Mouse (Mus musculus) ES-CJ7 (cell line): ENCODE measurements around the gene Cdkn1c.

Experiments used
- DNase-seq: peaks from one replicate; pipeline ENCODE4 v3.0.0; 2011; ENCODE audit warnings: low read depth, low spot score

Cdkn1c gene

DNA sequence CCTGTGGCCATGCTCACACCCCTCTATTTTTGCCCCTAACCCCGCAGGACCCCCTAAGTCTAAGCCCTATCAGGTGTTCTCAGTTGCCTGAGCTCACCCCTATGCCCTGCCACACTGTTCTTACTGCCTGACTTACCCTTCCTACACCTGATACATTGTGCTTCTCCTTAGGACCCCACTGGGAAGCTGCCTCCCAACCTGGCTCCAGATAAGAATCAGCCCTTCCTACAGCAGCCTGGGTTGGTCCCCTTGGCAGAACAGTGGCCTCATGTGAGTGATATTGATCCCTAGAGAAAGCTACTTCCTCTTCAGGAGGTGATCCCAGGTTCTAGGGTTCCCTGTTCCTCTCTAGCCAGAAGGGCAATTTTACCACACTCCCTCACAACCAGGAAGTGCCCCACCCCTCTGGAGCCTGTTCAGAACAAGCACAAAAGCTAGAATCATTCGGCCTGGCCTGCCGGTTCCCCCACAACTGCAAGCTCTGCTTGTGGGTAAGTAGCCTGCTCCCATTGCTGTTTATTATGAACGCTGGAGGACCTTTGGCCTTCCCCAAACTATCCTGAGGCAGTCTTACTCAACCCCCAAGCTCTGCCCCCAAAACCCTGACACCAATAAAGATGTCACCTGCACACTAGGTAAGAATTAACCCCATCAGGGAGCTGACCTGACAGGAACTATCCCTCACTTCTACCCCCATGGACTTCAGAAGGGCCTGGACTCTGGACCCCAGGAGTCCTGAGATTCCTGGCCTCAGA is 12.7 kb upstream of the Cdkn1c start, which contains the start of gene Slc22a18:
TSS of gene Slc22a18 (plus strand) at position 390 of the 755 bp plus-strand sequence.
- peak; percentile 58 for DNase-seq

- DNase-seq: peak; percentile 80
Observed at GRCm38 (mm10) chr7:143469946-143470345, 9.1 kb upstream of the Cdkn1c start.

DNA sequence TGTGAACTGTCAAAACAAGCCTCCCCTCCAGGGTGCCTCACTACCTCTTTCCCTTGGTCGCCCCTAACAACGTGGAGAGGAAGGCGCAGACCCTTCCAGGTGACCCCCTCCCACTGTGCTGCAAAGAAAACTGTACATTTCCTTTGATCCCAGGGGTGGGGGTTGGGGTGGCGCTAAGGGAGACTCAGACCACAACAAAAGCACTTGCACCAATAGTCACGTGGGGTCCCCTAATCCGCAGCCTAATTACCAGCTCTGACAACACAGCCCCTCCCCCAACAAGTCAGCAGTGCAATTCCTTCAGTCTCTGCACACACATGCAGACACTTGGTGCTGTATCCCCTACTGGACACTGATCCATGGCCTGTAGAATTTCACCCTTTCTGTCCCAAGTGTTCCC is 6.9 kb upstream of the Cdkn1c start:
- DNase-seq: peak; percentile 49

GRCm38 (mm10) chr7:143466099-143466677 is 5.3 kb upstream of the Cdkn1c start:
- peak; percentile 75 for DNase-seq

DNA sequence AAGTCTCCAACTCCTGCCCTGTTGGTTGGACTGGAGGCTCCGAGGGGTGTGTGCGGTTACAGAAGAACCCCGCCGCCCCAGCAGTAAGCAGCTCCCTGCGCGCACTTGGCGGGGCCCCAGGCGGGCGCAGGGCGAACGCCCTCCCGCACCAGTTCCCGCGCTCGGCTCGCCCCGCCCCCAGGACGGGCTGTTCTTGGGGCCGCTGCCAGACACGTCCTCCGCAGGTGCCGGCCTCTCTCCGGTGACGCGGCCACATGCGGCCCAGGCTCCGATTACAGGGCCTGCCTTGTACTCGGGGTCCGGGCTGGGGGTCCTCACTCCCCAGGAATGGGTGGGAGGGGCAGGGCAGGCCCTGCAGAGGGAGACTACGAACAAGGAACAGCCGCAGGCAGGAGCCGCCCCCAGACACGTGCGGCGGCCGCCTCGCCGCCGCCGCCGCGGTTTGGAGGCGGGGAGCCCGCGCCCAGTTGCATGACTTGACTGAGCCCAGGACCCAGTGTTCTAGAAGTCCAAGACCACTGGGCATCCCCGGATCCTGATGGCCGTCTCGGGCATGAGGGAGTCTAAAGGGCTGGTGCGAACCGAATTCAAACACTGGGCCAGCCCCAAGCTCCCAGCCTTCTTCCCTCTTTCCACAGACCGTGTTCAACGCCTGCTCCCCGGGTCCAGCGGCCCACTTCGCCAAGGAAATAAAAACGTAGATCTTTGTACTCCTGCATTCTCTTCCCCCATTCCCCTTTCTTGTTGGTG is 4.1 kb upstream of the Cdkn1c start:
- DNase-seq: peak; percentile 38

GRCm38 (mm10) chr7:143463865-143464415 is 3.1 kb upstream of the Cdkn1c start:
- DNase-seq: peak; percentile 78

DNA sequence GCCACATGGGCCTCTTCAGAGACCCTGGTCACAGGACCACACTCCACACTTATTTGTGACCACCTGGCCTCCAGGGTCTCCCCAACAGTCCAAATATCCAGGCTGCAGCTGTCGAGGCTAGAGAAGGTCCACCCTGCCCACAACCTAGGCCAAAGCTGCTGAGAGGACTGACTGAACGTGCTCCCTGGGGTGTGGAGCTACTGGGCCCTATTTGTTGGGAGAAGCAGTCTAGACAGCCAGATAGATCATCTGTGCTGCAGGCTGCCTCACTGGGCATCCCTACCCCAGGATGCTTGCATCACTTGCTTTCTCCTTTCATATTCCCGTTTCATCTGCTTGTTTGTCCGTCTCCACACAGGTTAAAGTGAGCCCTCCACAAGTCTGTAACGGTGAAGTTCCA is 1.7 kb upstream of the Cdkn1c start:
- no peak for DNase-seq

DNA sequence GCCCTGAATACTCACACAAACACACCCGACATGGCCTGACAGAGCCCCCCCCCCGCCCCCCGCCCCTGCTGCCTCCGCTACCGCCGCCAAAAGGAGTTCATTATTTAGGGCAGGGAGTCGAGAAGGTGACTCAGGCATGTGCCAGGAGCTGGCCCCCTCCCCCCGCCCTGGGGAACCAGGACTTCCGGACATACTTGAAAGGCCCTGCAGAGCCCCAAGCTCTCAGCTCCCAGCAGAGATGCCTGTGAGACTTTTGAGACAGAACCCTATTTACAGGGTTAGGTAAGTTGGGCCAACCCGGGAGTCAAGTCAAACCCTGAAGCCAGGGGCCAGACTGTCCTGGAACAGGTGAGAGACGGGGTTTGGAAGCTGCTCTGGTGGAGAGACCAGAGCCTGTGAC is 1.1 kb upstream of the Cdkn1c start:
- DNase-seq: no peak

GRCm38 (mm10) chr7:143461294-143461870 is 532 bp upstream of the Cdkn1c start:
- no peak for DNase-seq

DNA sequence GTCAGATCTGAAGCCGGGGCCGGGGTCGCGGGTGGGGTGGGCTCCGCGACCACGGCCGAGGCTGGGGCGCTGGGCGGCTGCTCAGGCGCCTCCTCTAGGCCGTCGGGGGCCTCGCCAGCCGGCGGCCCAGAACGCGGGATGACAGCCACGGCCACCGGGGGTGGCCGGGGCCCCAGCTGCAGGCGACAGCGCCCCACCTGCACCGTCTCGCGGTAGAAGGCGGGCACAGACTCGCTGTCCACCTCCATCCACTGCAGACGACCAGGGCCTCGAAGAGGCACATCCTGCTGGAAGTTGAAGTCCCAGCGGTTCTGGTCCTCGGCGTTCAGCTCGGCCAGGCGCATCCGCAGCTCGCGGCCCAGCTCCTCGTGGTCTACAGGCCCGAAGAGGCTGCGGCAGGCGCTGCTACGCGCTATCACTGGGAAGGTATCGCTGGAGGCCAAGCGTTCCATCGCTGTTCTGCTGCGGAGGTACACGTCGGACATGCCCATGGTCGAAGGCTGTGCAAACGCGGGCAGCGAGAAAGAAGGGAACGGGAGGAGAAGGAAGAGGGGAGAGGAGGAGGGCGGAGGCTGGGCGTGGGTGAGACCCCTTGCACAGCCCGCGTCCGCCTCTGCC is 524 bp downstream of the Cdkn1c start:
- DNase-seq: no peak

DNA sequence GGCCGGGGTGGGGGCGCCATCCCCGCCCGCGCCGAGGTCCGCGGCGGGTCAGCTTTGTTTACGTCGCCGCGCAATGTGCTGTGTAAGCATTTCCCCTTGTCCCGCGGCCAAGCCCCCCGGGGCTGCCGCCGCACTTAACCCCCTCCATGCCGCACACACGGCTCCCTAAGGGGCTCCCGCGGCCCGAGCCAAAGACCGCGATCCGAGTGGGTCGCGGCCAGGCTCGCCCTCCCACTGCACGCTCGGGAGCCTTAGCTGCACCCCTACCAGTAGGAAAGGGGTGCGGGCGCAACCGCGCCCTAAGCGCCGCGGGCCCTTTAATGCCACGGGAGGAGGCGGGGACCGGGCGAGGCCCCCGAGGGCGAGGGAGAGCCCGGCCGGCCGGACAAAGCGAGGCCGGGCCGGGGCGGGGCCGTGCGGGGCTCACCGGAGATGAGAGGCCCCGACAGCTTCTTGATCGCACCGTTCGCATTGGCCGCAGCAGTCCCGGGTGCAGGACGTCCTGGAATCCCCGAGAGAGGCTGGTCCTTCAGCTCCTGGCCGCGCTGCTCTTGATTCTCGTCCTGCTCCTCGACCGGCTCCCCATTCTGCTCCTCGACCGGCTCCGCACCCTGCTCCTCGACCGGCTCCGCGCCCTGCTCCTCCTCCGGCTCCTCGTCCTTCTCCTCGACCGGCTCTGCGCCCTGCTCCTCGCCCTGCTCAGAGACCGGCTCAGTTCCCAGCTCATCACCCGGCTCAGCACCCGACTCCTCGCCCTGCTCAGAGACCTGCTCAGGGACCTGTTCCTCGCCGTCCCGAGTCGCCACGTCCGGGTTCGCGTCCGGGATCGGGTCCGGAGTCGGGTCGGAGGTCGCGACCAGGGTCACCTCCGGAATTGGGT is 1.3 kb downstream of the Cdkn1c start:
- DNase-seq: no peak

DNA sequence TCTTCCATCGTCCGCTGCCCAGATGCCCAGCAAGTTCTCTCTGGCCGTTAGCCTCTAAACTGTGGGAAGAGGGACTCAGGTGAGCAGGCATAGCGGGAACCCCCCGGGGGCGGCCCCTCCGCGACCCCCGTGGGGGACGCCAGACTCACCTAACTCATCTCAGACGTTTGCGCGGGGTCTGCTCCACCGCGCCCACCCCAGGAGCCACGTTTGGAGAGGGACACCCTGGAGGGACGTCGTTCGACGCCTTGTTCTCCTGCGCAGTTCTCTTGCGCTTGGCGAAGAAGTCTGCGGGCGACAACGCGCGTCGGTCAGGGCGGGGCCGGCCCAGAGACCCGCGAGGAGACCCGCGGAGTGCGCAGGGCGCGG is 1.9 kb downstream of the Cdkn1c start:
- DNase-seq: no peak

GRCm38 (mm10) chr7:143447130-143447529 is 13.7 kb downstream of the Cdkn1c start:
- no peak for DNase-seq

GRCm38 (mm10) chr7:143445651-143446460 is 15.0 kb downstream of the Cdkn1c start:
- peak; percentile 21 for DNase-seq

DNA sequence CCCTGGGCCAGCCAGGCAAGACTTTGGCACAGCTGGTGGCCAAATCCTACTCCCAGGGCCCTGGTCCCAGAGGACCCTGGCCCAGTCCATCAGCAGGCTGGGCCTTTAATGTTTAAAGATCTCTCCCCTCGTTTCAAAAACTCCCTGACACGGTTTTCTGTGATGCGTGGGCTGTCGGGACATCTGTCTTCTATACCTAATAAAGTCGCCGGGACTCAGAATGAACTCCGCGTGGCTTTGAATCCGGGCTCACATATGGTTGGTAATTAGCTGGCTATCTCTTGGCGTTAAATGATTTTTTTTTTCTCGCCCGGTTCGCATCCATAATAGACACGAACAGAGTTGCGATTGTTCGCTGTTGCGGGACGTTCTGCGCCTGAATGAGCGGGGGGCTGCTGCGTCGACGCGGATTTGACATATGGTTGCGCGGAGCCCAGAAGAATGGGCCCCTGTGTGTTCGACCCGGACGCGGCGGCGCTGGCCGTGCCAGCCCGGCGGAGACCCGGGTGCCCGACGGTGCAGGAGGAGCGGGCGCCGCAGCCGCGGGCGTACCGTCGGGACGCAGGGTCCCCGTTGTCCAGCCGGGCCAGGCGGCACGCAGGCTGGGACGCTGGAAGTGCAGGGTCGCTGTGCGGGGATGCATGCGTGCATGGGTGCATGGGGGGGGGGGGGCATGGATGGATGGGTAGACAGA is 15.7 kb downstream of the Cdkn1c start:
- no peak for DNase-seq

- no peak for DNase-seq
Observed at GRCm38 (mm10) chr7:143444580-143444954, 16.3 kb downstream of the Cdkn1c start.

- DNase-seq: no peak
Observed at GRCm38 (mm10) chr7:143438965-143439364, 21.9 kb downstream of the Cdkn1c start.

GRCm38 (mm10) chr7:143437894-143438581 is 22.8 kb downstream of the Cdkn1c start:
- peak; percentile 65 for DNase-seq
